Mouse (Mus musculus) lung, embryonic 16.5 days (tissue): Measurements from ENCODE around the gene Acyp1. TPM values are rescaled to one million over a fixed set of nuclear protein-coding genes. Genes with fewer than 3 reads are reported as not detected.

Experiments used
- ATAC-seq: fragments of 200-750 bp; cut with Nextera tagmentation; 2 replicates; pipeline ENCODE4 v1.8.0; 2017; ENCODE audit warnings: low read depth, mild to moderate bottlenecking, moderate library complexity
- H3K27ac ChIP-seq: fragments of 300-500 bp; sonication (generic); 2 replicates; pipeline ENCODE4 v1.5.1; 2014; ENCODE audit warnings: mild to moderate bottlenecking, control low read depth, low read length
- H3K27me3 ChIP-seq: fragments of 300-500 bp; sonication (generic); 2 replicates; pipeline ENCODE4 v1.6.1; 2014; ENCODE audit warnings: low read depth, low read length, mixed read lengths; ENCODE audit not compliant: control insufficient read depth, insufficient read depth
- H3K36me3 ChIP-seq: fragments of 300-500 bp; sonication (generic); 2 replicates; pipeline ENCODE4 v1.6.1; 2014; ENCODE audit warnings: low read length; ENCODE audit not compliant: control insufficient read depth, insufficient read depth
- H3K4me1 ChIP-seq: fragments of 300-500 bp; sonication (generic); replicated peaks from 2 replicates; pipeline ENCODE4 v1.6.1; 2014; ENCODE audit warnings: low read length, mixed read lengths; ENCODE audit not compliant: control insufficient read depth, insufficient read depth
- H3K4me2 ChIP-seq: fragments of 300-500 bp; sonication (generic); 2 replicates; pipeline ENCODE4 v1.6.1; 2014; ENCODE audit warnings: low read depth, low read length, control low read depth
- H3K4me3 ChIP-seq: fragments of 300-500 bp; sonication (generic); 2 replicates; pipeline ENCODE4 v1.5.1; 2014; ENCODE audit warnings: mild to moderate bottlenecking, low read length, control low read depth
- H3K9ac ChIP-seq: fragments of 300-500 bp; sonication (generic); 2 replicates; pipeline ENCODE4 v1.6.1; 2014; ENCODE audit warnings: low read length, control low read depth
- H3K9me3 ChIP-seq: fragments of 300-500 bp; sonication (generic); 2 replicates; pipeline ENCODE4 v1.6.1; 2016; ENCODE audit warnings: low read length; ENCODE audit not compliant: control insufficient read depth
- WGBS: fragments of 180-500 bp; shearing (Covaris S2); extraction: QIAGEN DNeasy Blood & Tissue Kit; methylation state at CpG from one replicate; pipeline ENCODE4 v1.1.7; 2014; 5-methylcytosine and 5-hydroxymethylcytosine counted together
- polyA plus RNA-seq: library from polyadenylated mRNA; unstranded; fragments of >200 nt; fragmentation: Nextera tagmentation; extraction: Ambion mirVana; gene quantifications from 2 replicates; pipeline ENCODE4 v1.2.1, GENCODE M21; 2015

The Acyp1 gene
- polyA plus RNA-seq, 1 experiment from 2014 or later, result 70.2 TPM

DNA sequence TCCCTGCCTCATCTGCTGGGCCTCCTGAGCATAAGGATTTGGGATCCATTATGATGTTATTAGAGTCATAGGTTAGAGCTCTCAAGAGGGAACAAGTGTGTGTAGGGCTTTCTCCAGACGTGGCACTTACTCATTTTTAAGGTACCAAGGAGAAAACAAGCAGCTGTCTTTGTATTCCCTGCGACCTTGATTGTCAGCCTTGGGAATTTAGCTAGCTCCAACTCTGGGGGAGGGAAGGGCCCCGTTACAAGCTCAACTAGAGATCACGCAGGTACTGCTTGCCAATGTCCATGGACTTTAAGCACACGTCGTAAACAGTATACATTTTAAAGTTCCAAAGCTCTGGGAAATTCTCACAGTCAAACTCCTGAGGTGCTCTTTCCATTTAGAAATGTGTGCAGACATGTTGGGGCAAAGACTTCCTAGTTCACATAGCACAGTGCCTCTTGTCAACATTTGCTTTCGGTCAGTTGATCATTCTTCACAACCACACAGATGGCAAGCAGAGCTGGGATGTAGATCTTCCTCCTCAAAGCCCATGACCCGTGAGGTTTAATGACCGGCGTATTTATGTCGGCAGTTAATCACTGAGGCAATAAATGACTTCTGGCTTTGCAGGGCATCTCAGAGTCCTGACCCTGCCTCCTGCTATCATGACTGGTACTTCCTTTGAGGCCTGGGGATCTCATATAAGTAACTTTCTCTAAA, 10.0 kb upstream of the Acyp1 start:
- Histone ChIP-seq H3K36me3 (peaks cover 27% of the 10 kb centered on the region), H3K9ac (no peak overlapping the region), H3K27ac (0 out of 2 replicates have a peak overlapping the region, but pooled peaks have one; percentile 5), H3K4me1 (peaks cover 7% of the 10 kb centered on the region; the same call in 1 of the 2 replicates), H3K9me3 (peaks cover 3% of the 10 kb centered on the region; the same call in 1 of the 2 replicates), H3K4me2 (no peak overlapping the region), H3K27me3 (no peaks in the 10 kb centered on the region), H3K4me3 (no peak overlapping the region)
- no peak for ATAC-seq
- 52% methylated on average over 11 of the region's 11 CpGs for WGBS

DNA sequence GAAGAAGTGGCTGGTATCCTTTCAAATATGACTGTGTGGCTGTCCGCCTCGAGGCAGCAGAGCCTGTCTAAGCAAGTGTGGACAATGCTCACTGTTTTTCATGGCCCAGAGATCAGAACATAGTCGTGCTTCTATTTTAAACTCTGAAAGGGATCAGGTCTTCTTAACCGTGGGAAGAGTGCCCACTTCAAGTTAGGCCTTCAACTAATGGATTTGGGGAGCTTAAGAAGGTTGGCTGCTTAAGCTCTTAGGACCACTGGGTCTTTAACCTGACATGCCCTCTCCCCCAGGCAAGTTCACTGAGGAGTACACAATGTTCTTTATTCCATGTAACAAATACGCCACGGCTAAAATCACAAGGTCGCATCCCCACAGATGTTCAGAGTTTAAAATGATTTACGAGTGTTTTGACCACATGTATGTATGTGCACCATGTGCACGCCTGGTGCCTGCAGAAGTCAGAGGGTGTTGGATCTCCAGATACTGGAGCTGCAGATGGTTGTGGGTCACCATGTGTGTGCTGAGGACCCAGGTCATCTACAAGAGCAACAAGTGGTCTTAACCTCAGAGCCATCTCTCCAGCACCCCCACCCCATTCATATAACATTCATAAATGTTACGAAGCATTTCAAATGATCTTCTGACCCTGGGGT, 9.2 kb upstream of the Acyp1 start:
- peaks cover 3% of the 10 kb centered on the region; the same call in 1 of the 2 replicates for H3K9me3 ChIP-seq
- no peak overlapping the region for H3K4me2 ChIP-seq

DNA sequence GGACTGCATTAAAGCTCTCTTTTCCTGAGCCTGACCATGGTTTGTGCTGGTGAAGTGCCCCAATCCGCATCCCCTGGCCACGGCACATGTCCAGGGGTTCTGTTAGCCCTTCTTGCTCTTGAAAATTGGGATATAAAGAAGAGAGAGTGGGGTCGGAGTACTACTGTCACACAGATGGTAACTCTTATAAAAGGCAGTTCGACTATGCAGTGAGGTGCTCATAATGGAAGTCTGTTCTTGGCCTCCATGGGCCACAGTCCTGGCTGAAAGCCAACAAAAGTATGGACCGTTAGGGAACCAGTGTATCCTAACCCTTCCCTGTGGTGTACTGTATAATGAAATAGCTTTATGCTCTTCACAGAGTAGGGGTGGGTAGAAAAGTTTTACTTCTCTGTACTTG, 8.7 kb upstream of the Acyp1 start:
- 0 out of 2 replicates have a peak, but pooled peaks have one; percentile 26 for ATAC-seq
- H3K9me3 ChIP-seq, result peaks cover 3% of the 10 kb centered on the region; the same call in 1 of the 2 replicates
- 77% methylated on average over 5 of the region's 5 CpGs for WGBS
- H3K4me2 ChIP-seq, result no peak overlapping the region
- H3K36me3 ChIP-seq, result peaks cover 15% of the 10 kb centered on the region
- H3K27me3 ChIP-seq, result no peaks in the 10 kb centered on the region
- no peak overlapping the region for H3K4me3 ChIP-seq
- peaks cover 7% of the 10 kb centered on the region; the same call in 1 of the 2 replicates for H3K4me1 ChIP-seq
- no peak overlapping the region for H3K27ac ChIP-seq
- no peak overlapping the region for H3K9ac ChIP-seq

More for the DNA sequence above, 9.2 kb upstream of the Acyp1 start:
- ATAC-seq, result no peak
- Histone ChIP-seq H3K27ac (no peak overlapping the region), H3K4me1 (peaks cover 7% of the 10 kb centered on the region; the same call in 1 of the 2 replicates), H3K4me3 (no peak overlapping the region), H3K27me3 (no peaks in the 10 kb centered on the region), H3K36me3 (peaks cover 21% of the 10 kb centered on the region), H3K9ac (no peak overlapping the region)
- WGBS, result 83% methylated on average over 10 of the region's 10 CpGs

DNA sequence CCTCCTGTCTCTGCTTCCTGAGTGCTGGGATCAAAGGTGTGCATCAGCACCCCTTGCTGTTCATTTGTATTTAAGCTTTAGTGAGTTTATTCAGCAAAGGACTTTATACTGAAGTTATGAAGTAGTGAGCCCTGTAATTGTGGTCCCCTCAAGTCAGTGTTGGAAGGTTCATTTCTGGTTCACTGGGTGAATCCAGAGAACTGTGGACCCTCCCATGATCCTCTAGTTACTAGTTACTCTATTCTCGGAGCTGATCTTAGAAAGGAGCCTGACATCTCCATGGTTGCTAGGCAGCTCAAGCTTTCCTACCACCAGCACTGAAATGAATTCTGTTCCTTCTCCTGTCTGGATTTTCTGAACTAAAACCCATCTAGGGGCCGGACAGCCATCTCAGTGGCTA, 7.3 kb upstream of the Acyp1 start:
- no peak overlapping the region for H3K9ac ChIP-seq
- 87% methylated on average over 2 of the region's 2 CpGs for WGBS
- H3K4me3 ChIP-seq, result no peak overlapping the region
- peaks cover 3% of the 10 kb centered on the region; the same call in 1 of the 2 replicates for H3K9me3 ChIP-seq
- H3K27ac ChIP-seq, result no peak overlapping the region
- H3K27me3 ChIP-seq, result no peaks in the 10 kb centered on the region
- H3K4me1 ChIP-seq, result peaks cover 7% of the 10 kb centered on the region; the same call in 1 of the 2 replicates
- no peak for ATAC-seq
- H3K4me2 ChIP-seq, result no peak overlapping the region
- H3K36me3 ChIP-seq, result peaks cover 1% of the 10 kb centered on the region; the same call in 1 of the 2 replicates

DNA sequence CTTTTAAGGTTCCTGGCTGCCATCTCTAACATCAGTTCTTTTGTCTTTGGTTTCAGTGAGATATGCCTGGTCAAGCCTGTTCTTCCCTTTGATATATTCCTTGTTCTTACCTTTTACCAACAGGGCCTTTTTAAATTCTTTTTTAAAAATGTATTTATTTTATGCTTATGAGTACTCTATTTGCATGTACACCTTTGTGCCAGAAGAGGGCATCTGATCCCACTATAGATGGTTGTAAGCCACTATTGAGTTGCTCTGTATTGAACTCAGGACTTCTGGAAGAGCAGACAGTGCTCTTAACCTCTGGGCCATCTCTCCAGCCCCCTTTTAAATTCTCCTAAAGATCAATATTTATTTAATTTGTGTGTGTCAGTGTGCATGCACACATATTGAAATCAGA, 4.7 kb upstream of the Acyp1 start:
- no peaks in the 10 kb centered on the region for H3K27me3 ChIP-seq
- H3K36me3 ChIP-seq, result no peaks in the 10 kb centered on the region
- peaks cover 3% of the 10 kb centered on the region; the same call in 1 of the 2 replicates for H3K9me3 ChIP-seq
- no peak overlapping the region for H3K27ac ChIP-seq
- no peak for ATAC-seq
- no peak overlapping the region for H3K4me3 ChIP-seq
- H3K9ac ChIP-seq, result no peak overlapping the region
- H3K4me2 ChIP-seq, result no peak overlapping the region
- 0 out of 2 replicates have a peak, but pooled peaks cover 6% of the 10 kb centered on the region for H3K4me1 ChIP-seq

DNA sequence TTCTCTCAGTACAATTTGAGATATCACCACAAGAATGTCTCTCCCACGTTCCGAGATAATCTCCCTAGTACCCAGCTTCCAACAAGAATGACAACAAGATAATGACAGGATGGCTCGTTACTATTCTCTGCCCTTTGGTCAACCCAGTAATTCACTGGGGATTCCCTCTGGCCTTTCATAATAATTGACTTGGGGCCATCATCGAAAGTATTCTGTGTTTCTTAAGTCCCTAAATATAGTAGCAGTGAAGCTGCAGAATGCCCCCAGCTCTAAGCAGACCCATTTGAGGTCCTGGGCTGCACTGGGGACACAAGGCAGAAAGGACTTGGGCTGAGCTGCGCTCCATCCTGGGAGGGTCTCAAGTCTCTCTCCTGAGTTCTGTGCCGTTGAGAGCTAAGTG, 4.0 kb upstream of the Acyp1 start:
- H3K27me3 ChIP-seq, result no peaks in the 10 kb centered on the region
- WGBS, result 77% methylated on average over 6 of the region's 6 CpGs
- no peak overlapping the region for H3K4me2 ChIP-seq
- H3K4me1 ChIP-seq, result 0 out of 2 replicates have a peak, but pooled peaks cover 6% of the 10 kb centered on the region
- no peak overlapping the region for H3K27ac ChIP-seq
- peaks cover 3% of the 10 kb centered on the region; the same call in 1 of the 2 replicates for H3K9me3 ChIP-seq
- no peaks in the 10 kb centered on the region for H3K36me3 ChIP-seq
- no peak for ATAC-seq
- no peak overlapping the region for H3K4me3 ChIP-seq
- no peak overlapping the region for H3K9ac ChIP-seq

DNA sequence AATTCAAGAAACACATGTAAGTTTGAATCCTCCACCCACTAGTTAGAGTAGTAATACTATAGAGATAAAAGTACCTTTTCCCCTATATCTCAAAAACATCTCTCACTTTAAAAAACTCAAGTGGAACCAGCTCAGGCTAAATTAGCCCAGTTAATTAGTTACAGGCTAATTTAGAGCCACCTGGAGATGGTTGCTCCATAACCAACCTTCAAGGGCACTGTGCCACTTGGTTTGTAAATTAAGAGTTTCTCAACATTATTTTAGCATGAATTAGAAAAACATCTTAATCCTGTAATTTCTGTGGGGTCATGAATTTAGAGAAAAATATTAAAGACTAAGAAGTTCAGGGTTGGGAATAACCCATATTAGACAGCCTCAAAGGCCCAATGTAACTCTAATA, 3.3 kb upstream of the Acyp1 start:
- Histone ChIP-seq H3K9me3 (peaks cover 3% of the 10 kb centered on the region; the same call in 1 of the 2 replicates), H3K4me2 (no peak overlapping the region), H3K36me3 (no peaks in the 10 kb centered on the region), H3K27ac (no peak overlapping the region), H3K4me1 (0 out of 2 replicates have a peak, but pooled peaks cover 6% of the 10 kb centered on the region), H3K9ac (no peak overlapping the region), H3K4me3 (no peak overlapping the region), H3K27me3 (no peaks in the 10 kb centered on the region)
- ATAC-seq, result no peak

DNA sequence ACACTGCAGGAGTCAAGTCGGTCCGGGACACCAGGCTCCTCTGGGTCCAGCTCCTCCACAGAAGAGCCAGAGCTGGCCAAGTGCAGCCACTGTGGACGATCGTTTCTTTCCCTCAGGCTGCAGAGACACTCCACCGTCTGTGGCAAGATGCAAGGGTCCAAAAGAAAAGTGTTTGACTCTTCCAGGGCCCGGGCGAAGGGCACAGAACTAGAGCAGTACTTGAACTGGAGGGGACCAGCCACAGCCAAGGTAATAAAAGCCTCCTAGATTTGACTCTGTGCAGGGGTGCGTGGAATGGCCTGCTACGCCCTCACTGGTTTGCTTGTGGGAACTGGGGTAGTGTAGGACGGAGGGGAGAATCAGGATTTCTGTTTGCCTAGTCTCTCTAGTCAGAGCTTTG, 2.4 kb upstream of the Acyp1 start:
- Histone ChIP-seq H3K4me3 (no peak overlapping the region), H3K27me3 (no peaks in the 10 kb centered on the region), H3K4me1 (0 out of 2 replicates have a peak, but pooled peaks cover 6% of the 10 kb centered on the region), H3K27ac (no peak overlapping the region), H3K9me3 (peaks cover 3% of the 10 kb centered on the region; the same call in 1 of the 2 replicates), H3K9ac (no peak overlapping the region), H3K36me3 (no peaks in the 10 kb centered on the region), H3K4me2 (no peak overlapping the region)
- WGBS, result 80% methylated on average over 10 of the region's 10 CpGs
- ATAC-seq, result no peak
